Mouse (Mus musculus): ENCODE results near the gene Spata3.

DNA sequence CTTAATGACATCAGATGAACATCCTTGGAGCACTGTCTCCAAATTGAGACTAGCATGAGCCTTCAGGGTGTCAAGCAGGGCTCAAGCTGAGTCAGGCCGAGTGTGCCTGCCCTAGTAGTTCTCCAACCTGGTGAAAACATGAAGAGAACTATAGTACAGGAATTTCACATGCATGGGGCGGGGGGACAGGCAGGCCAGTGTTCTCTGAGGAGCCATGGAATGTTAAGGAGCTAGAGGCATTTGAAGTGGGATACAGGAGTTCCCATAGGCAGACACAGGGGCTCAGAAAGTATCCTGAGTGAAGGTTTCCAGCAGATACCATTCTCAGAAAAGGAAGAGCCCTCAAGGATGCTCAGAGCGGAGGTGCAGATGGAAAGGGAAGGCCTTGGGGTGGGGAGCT is 32.1 kb downstream of the Spata3 start:
- TF ChIP-seq GATA1 (IDR thresholded peaks at IDR 0.05; ENCODE audit: low read length) (no peak), TAL1 (IDR thresholded peaks at IDR 0.05; ENCODE audit: low read length) (no peak)
